15 mouse cellular contexts compared by ENCODE assay signal in the genomic region with DNA sequence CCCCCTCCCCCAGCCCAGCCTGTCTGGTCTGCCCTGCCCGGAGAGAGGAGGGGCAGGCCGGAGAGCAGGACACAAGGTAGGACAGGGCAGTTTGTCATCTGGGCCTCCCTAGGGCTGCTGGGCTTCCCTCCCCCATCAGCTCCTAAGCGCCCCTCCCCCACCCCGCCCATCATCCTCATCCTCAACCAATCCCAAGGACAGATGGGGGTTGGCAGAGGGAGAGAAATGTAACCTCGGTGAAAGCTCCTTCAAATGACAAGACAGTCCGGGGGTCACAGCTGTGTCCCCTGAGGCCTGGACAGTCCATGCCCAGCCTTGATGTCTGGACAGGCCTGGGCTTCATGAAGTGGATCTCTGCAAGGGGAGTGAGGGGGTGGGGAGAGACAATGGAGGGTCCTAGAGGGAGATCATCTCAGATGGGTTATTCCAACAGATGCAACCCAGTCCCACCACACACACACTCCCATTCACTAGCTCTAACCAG. TPM values are rescaled to one million over a fixed set of nuclear protein-coding genes. Genes with fewer than 3 reads are reported as not detected.
DNase-seq lines count a peak whose midpoint lies in the region; ATAC-seq and TF ChIP-seq lines count a peak whose summit lies in the region.
"Had no signal": no experiment of that assay in that cellular context is flagged by ENCODE, and none has a peak within 500 bp of the region (broad histone marks: within the 10 kb centered on the region; RNA-seq: fewer than 3 reads in every experiment).

No protein-coding gene starts in this region.

- DNase-seq in liver, postnatal 0 days, result no peak
- DNase-seq in hindbrain, embryonic 14.5 days (ENCODE audit: low spot score), result no peak
- no peak for DNase-seq in adrenal gland, postnatal 10 days
- DNase-seq in thymus, postnatal 0 days (ENCODE audit: low spot score), result no peak
- DNase-seq: cerebellum, adult 9-10 months; gastrocnemius, postnatal 25 days; heart, postnatal 10 days; kidney, adult 8-10 months; right cerebral cortex, adult 18-20 months had no signal

- peak; percentile 45; the same call in 1 of the 2 replicates for ATAC-seq in liver, embryonic 12.5 days
- no peak for ATAC-seq in liver, postnatal 0 days
- 0 out of 2 replicates have a peak, but pooled peaks have one; percentile 8 for ATAC-seq in embryonic facial prominence, embryonic 12.5 days (ENCODE audit: insufficient number of reproducible peaks, insufficient read depth, low FRiP score, low TSS enrichment)
- no peak for ATAC-seq in hindbrain, embryonic 14.5 days (ENCODE audit: low FRiP score)
- ATAC-seq in neural tube, embryonic 13.5 days (ENCODE audit: low read depth), result peak; percentile 20; the same call in 1 of the 2 replicates

- H3K27me3 ChIP-seq in liver, embryonic 12.5 days (replicated peaks), result no peaks in the 10 kb centered on the region; the same call in 1 of the 2 replicates
- no peaks in the 10 kb centered on the region for H3K27me3 ChIP-seq in liver, postnatal 0 days (ENCODE audit: insufficient read depth, low read length)
- no peaks in the 10 kb centered on the region for H3K27me3 ChIP-seq in embryonic facial prominence, embryonic 12.5 days
- H3K27me3 ChIP-seq in hindbrain, embryonic 14.5 days (ENCODE audit: control insufficient read depth, insufficient read depth, low read length), result no peaks in the 10 kb centered on the region
- no peaks in the 10 kb centered on the region for H3K27me3 ChIP-seq in neural tube, embryonic 13.5 days
- H3K27me3 ChIP-seq: liver, embryonic 15.5 days had no signal

- no peak overlapping the region for H3K9ac ChIP-seq in liver, embryonic 12.5 days
- H3K9ac ChIP-seq in liver, postnatal 0 days (replicated peaks), result no peak overlapping the region
- no peak overlapping the region for H3K9ac ChIP-seq in embryonic facial prominence, embryonic 12.5 days
- H3K9ac ChIP-seq in hindbrain, embryonic 14.5 days, result no peak overlapping the region
- H3K9ac ChIP-seq in neural tube, embryonic 13.5 days, result peak overlapping the region; percentile 23
- H3K9ac ChIP-seq: liver, embryonic 15.5 days had no signal

- H3K9me3 ChIP-seq in liver, embryonic 12.5 days (replicated peaks), result no peaks in the 10 kb centered on the region
- H3K9me3 ChIP-seq in liver, postnatal 0 days (ENCODE audit: low read length), result no peaks in the 10 kb centered on the region
- no peaks in the 10 kb centered on the region for H3K9me3 ChIP-seq in embryonic facial prominence, embryonic 12.5 days
- H3K9me3 ChIP-seq in hindbrain, embryonic 14.5 days (ENCODE audit: control insufficient read depth, low read length), result no peaks in the 10 kb centered on the region
- no peaks in the 10 kb centered on the region for H3K9me3 ChIP-seq in neural tube, embryonic 13.5 days
- H3K9me3 ChIP-seq: liver, embryonic 15.5 days had no signal

- no peak for TF ChIP-seq EP300 in liver, postnatal 0 days (IDR thresholded peaks at IDR 0.05; ENCODE audit: low read depth)

- peaks cover 43% of the 10 kb centered on the region for H3K4me1 ChIP-seq in liver, embryonic 12.5 days
- H3K4me1 ChIP-seq in liver, postnatal 0 days (ENCODE audit: insufficient read depth), result peaks cover 14% of the 10 kb centered on the region; the same call in 1 of the 2 replicates
- peaks cover 74% of the 10 kb centered on the region for H3K4me1 ChIP-seq in embryonic facial prominence, embryonic 12.5 days
- peaks cover 52% of the 10 kb centered on the region for H3K4me1 ChIP-seq in hindbrain, embryonic 14.5 days (replicated peaks; ENCODE audit: control insufficient read depth, insufficient read depth, low read length)
- H3K4me1 ChIP-seq in neural tube, embryonic 13.5 days (replicated peaks), result peaks cover 81% of the 10 kb centered on the region

- H3K4me2 ChIP-seq in liver, embryonic 12.5 days, result no peak overlapping the region
- H3K4me2 ChIP-seq in liver, postnatal 0 days (ENCODE audit: low read depth, low read length), result no peak overlapping the region
- H3K4me2 ChIP-seq in embryonic facial prominence, embryonic 12.5 days (replicated peaks), result no peak overlapping the region
- no peak overlapping the region for H3K4me2 ChIP-seq in hindbrain, embryonic 14.5 days (replicated peaks)
- H3K4me2 ChIP-seq in neural tube, embryonic 13.5 days, result no peak overlapping the region
- H3K4me2 ChIP-seq: liver, embryonic 15.5 days had no signal

- no peak overlapping the region for H3K27ac ChIP-seq in liver, embryonic 12.5 days
- no peak overlapping the region for H3K27ac ChIP-seq in liver, postnatal 0 days (ENCODE audit: low read depth)
- H3K27ac ChIP-seq in embryonic facial prominence, embryonic 12.5 days, result peak overlapping the region; percentile 51; the same call in 1 of the 2 replicates
- 0 out of 2 replicates have a peak overlapping the region, but pooled peaks have one; percentile 5 for H3K27ac ChIP-seq in hindbrain, embryonic 14.5 days
- H3K27ac ChIP-seq in neural tube, embryonic 13.5 days (replicated peaks), result peak overlapping the region; percentile 72
- H3K27ac ChIP-seq: liver, embryonic 15.5 days had no signal

- no peaks in the 10 kb centered on the region for H3K36me3 ChIP-seq in liver, embryonic 12.5 days
- H3K36me3 ChIP-seq in liver, postnatal 0 days (replicated peaks; ENCODE audit: insufficient read depth, low read length), result no peaks in the 10 kb centered on the region
- H3K36me3 ChIP-seq in embryonic facial prominence, embryonic 12.5 days, result no peaks in the 10 kb centered on the region
- no peaks in the 10 kb centered on the region for H3K36me3 ChIP-seq in hindbrain, embryonic 14.5 days (replicated peaks; ENCODE audit: control insufficient read depth, insufficient read depth)
- no peaks in the 10 kb centered on the region for H3K36me3 ChIP-seq in neural tube, embryonic 13.5 days
- H3K36me3 ChIP-seq: liver, embryonic 15.5 days had no signal

- 40% methylated on average over 6 of the region's 6 CpGs for WGBS in liver, embryonic 12.5 days (ENCODE audit: insufficient replicate concordance)
- WGBS in liver, postnatal 0 days (ENCODE audit: insufficient replicate concordance), result 44% methylated on average over 6 of the region's 6 CpGs
- WGBS in embryonic facial prominence, embryonic 12.5 days, result 17% methylated on average over 6 of the region's 6 CpGs
- 6% methylated on average over 6 of the region's 6 CpGs for WGBS in hindbrain, embryonic 14.5 days
- 8% methylated on average over 6 of the region's 6 CpGs for WGBS in neural tube, embryonic 13.5 days

- no peak overlapping the region for H3K4me3 ChIP-seq in liver, embryonic 12.5 days
- no peak overlapping the region for H3K4me3 ChIP-seq in liver, postnatal 0 days (ENCODE audit: low read depth, low read length)
- H3K4me3 ChIP-seq in embryonic facial prominence, embryonic 12.5 days, result no peak overlapping the region
- no peak overlapping the region for H3K4me3 ChIP-seq in hindbrain, embryonic 14.5 days (replicated peaks; ENCODE audit: low read length)
- no peak overlapping the region for H3K4me3 ChIP-seq in neural tube, embryonic 13.5 days
- H3K4me3 ChIP-seq: erythroblast, embryonic 14.5 days; liver, embryonic 15.5 days had no signal

- TF ChIP-seq CTCF in liver, postnatal 0 days (IDR thresholded peaks at IDR 0.05; ENCODE audit: low read depth), result no peak

RNA-seq across cellular contexts. Expression of a gene that starts 12.0 kb away (rescaled TPM):
- 0.17 and 0.25 TPM in 2 replicates for polyA plus RNA-seq in liver, embryonic 12.5 days (2016; fragmentation: Nextera tagmentation; extraction: Ambion mirVana)
- polyA plus RNA-seq in liver, postnatal 0 days (2015; fragmentation: Nextera tagmentation; extraction: Ambion mirVana), result 0.18 and 0.26 TPM in 2 replicates
- 0.36 and 0.38 TPM in 2 replicates for polyA plus RNA-seq in embryonic facial prominence, embryonic 12.5 days (2016; fragmentation: Nextera tagmentation; extraction: Ambion mirVana)
- 0.16 and 0.17 TPM in 2 replicates for polyA plus RNA-seq in hindbrain, embryonic 14.5 days (2014; fragmentation: Nextera tagmentation; extraction: Ambion mirVana)
- polyA plus RNA-seq in neural tube, embryonic 13.5 days (2015; fragmentation: Nextera tagmentation; extraction: Ambion mirVana), result 0.17 and 0.18 TPM in 2 replicates
- total RNA-seq in adrenal gland, postnatal 10 days (2021), result 10 to 100 TPM in 1 of 2 experiments, 1 to 10 TPM in 1; 8.4 to 11.0 TPM
- polyA plus RNA-seq in thymus, postnatal 0 days (2015; fragmentation: Nextera tagmentation; extraction: Ambion mirVana), result 0.04 TPM in 2 replicates
- polyA plus RNA-seq: erythroblast, embryonic 14.5 days had no signal

RNA-seq across cellular contexts. Expression of a gene that starts 19.2 kb away (rescaled TPM):
- polyA plus RNA-seq in liver, embryonic 12.5 days (2016; fragmentation: Nextera tagmentation; extraction: Ambion mirVana), result not detected in 2 replicates
- polyA plus RNA-seq in liver, postnatal 0 days (2015; fragmentation: Nextera tagmentation; extraction: Ambion mirVana), result not detected in 2 replicates
- polyA plus RNA-seq in embryonic facial prominence, embryonic 12.5 days (2016; fragmentation: Nextera tagmentation; extraction: Ambion mirVana), result not detected in 2 replicates
- polyA plus RNA-seq in hindbrain, embryonic 14.5 days (2014; fragmentation: Nextera tagmentation; extraction: Ambion mirVana), result not detected in 2 replicates
- not detected in 2 replicates for polyA plus RNA-seq in neural tube, embryonic 13.5 days (2015; fragmentation: Nextera tagmentation; extraction: Ambion mirVana)
- total RNA-seq in adrenal gland, postnatal 10 days (2021), result under 1 TPM in 1 of 2 experiments, not detected in 1; 0.33 TPM
- polyA plus RNA-seq in thymus, postnatal 0 days (2015; fragmentation: Nextera tagmentation; extraction: Ambion mirVana), result not detected in 2 replicates
- total RNA-seq: gastrocnemius, postnatal 25 days; left cerebral cortex, adult 18-20 months had no signal
- polyA plus RNA-seq: erythroblast, embryonic 14.5 days; liver, embryonic 15.5 days had no signal

RNA-seq across cellular contexts. Expression of a gene that starts 49.1 kb away (rescaled TPM):
- polyA plus RNA-seq in liver, embryonic 12.5 days (2016; fragmentation: Nextera tagmentation; extraction: Ambion mirVana), result not detected in 2 replicates
- polyA plus RNA-seq in liver, postnatal 0 days (2015; fragmentation: Nextera tagmentation; extraction: Ambion mirVana), result not detected in 2 replicates
- not detected in 2 replicates for polyA plus RNA-seq in embryonic facial prominence, embryonic 12.5 days (2016; fragmentation: Nextera tagmentation; extraction: Ambion mirVana)
- polyA plus RNA-seq in hindbrain, embryonic 14.5 days (2014; fragmentation: Nextera tagmentation; extraction: Ambion mirVana), result not detected in 2 replicates
- polyA plus RNA-seq in neural tube, embryonic 13.5 days (2015; fragmentation: Nextera tagmentation; extraction: Ambion mirVana), result not detected in 2 replicates
- total RNA-seq in adrenal gland, postnatal 10 days (2021), result under 1 TPM; 0.24 to 0.33 TPM
- polyA plus RNA-seq in thymus, postnatal 0 days (2015; fragmentation: Nextera tagmentation; extraction: Ambion mirVana), result not detected in 2 replicates
- total RNA-seq: gastrocnemius, postnatal 25 days; heart, postnatal 10 days; left cerebral cortex, adult 18-20 months had no signal
- polyA plus RNA-seq: erythroblast, embryonic 14.5 days; liver, embryonic 15.5 days had no signal

Comparison
In these comparisons a context has a peak if more than half of its experiments do, and no peak if none do; other contexts are left out.
1. ATAC-seq: peak in liver, embryonic 12.5 days (single experiment), embryonic facial prominence, embryonic 12.5 days (single experiment) and neural tube, embryonic 13.5 days (single experiment); none in liver, postnatal 0 days (single experiment) and hindbrain, embryonic 14.5 days (single experiment).
2. H3K27ac ChIP-seq: peak in embryonic facial prominence, embryonic 12.5 days (single experiment), hindbrain, embryonic 14.5 days (single experiment) and neural tube, embryonic 13.5 days (single experiment); none in liver, embryonic 12.5 days (single experiment) and liver, postnatal 0 days (single experiment).